Mouse (Mus musculus) olfactory bulb, adult 2 months (tissue): Measurements from ENCODE around the gene Pik3c2a. TPM values are rescaled to one million over a fixed set of nuclear protein-coding genes. Genes with fewer than 3 reads are reported as not detected.

ENCODE experiments used
- H3K27ac ChIP-seq: fragments of 200-500 bp; 2 replicates; pipeline ENCODE4 v1.5.1; 2012; ENCODE audit warnings: low read depth, low read length; ENCODE audit not compliant: insufficient read depth
- H3K4me1 ChIP-seq: fragments of 200-500 bp; 2 replicates; pipeline ENCODE4 v1.6.1; 2012; ENCODE audit warnings: low read length; ENCODE audit not compliant: control insufficient read depth, insufficient read depth
- H3K4me3 ChIP-seq: fragments of 200-500 bp; 2 replicates; pipeline ENCODE4 v1.5.1; 2012; ENCODE audit warnings: mild to moderate bottlenecking, low read depth, low read length, moderate library complexity; ENCODE audit not compliant: insufficient read depth
- CTCF ChIP-seq: fragments of 200-500 bp; IDR thresholded peaks from 2 replicates; pipeline ENCODE4 v1.5.1; 2012; ENCODE audit warnings: low read depth, mild to moderate bottlenecking, low read length, moderate library complexity; ENCODE audit not compliant: insufficient read depth
- POLR2A ChIP-seq: fragments of 200-500 bp; IDR thresholded peaks from 2 replicates; pipeline ENCODE4 v1.6.1; 2012; ENCODE audit warnings: mild to moderate bottlenecking, low read depth, low read length, moderate library complexity; ENCODE audit not compliant: insufficient read depth
- WGBS: fragments of 180-500 bp; shearing (Covaris S2); methylation state at CpG from one replicate; pipeline ENCODE4 v1.1.7; 2018; 5-methylcytosine and 5-hydroxymethylcytosine counted together
- polyA plus RNA-seq: library from polyadenylated mRNA; stranded (reverse); fragments of >200 nt; gene quantifications from 2 replicates; pipeline ENCODE4 v1.2.4, GENCODE M21; 2012; ENCODE audit warnings: low replicate concordance; ENCODE audit not compliant: missing spikeins, insufficient read depth, insufficient read length

Gene Pik3c2a
- polyA plus RNA-seq, 1 experiment = not detected

- TF ChIP-seq POLR2A = no peak
- Histone ChIP-seq H3K27ac (no peak overlapping the region), H3K4me1 (peaks cover 14% of the 10 kb centered on the region), H3K4me3 (peak overlapping the region; percentile 53)
- under 1% methylated on average over 63 of the region's 63 CpGs for WGBS
Measured at GRCm38 (mm10) chr7:116307099-116307870, 136.0 kb downstream of the Pik3c2a start.

- Histone ChIP-seq H3K27ac (no peak overlapping the region), H3K4me1 (peaks cover 14% of the 10 kb centered on the region), H3K4me3 (no peak overlapping the region)
- no peak for TF ChIP-seq POLR2A
- no peak for TF ChIP-seq CTCF
- 8% methylated on average over 5 of the region's 5 CpGs for WGBS
Measured at GRCm38 (mm10) chr7:116306601-116307000, 136.6 kb downstream of the Pik3c2a start.

GRCm38 (mm10) chr7:116301661-116302311, 141.5 kb downstream of the Pik3c2a start:
- Histone ChIP-seq H3K4me1 (no peaks in the 10 kb centered on the region; the same call in 1 of the 2 replicates), H3K4me3 (no peak overlapping the region), H3K27ac (no peak overlapping the region)
- TF ChIP-seq CTCF (no peak), POLR2A (no peak)
- 93% methylated on average over 5 of the region's 5 CpGs for WGBS

- no peaks in the 10 kb centered on the region; the same call in 1 of the 2 replicates for H3K4me1 ChIP-seq
- no peak overlapping the region for H3K27ac ChIP-seq
- H3K4me3 ChIP-seq = no peak overlapping the region
- TF ChIP-seq POLR2A (no peak), CTCF (no peak)
- 96% methylated on average over 4 of the region's 4 CpGs for WGBS
Measured at GRCm38 (mm10) chr7:116301144-116301543, 142.1 kb downstream of the Pik3c2a start.

GRCm38 (mm10) chr7:116298851-116299250, 144.4 kb downstream of the Pik3c2a start:
- Histone ChIP-seq H3K4me1 (peaks cover 3% of the 10 kb centered on the region), H3K4me3 (no peak overlapping the region), H3K27ac (no peak overlapping the region)
- TF ChIP-seq POLR2A (no peak), CTCF (no peak)
- WGBS = 69% methylated on average over 2 of the region's 2 CpGs

GRCm38 (mm10) chr7:116298389-116298788, 144.9 kb downstream of the Pik3c2a start:
- no peak for TF ChIP-seq CTCF
- no peak for TF ChIP-seq POLR2A
- Histone ChIP-seq H3K4me1 (peaks cover 3% of the 10 kb centered on the region), H3K4me3 (no peak overlapping the region), H3K27ac (no peak overlapping the region)
- whole genome bisulfite sequencing = 77% methylated on average over 10 of the region's 10 CpGs

- 62% methylated on average over 3 of the region's 3 CpGs for WGBS
- H3K4me3 ChIP-seq = no peak overlapping the region
- TF ChIP-seq POLR2A (no peak), CTCF (no peak)
Measured at GRCm38 (mm10) chr7:116294961-116295360, 148.3 kb downstream of the Pik3c2a start.

GRCm38 (mm10) chr7:116292377-116292776, 150.9 kb downstream of the Pik3c2a start:
- Histone ChIP-seq H3K27ac (no peak overlapping the region), H3K4me3 (no peak overlapping the region), H3K4me1 (peaks cover 3% of the 10 kb centered on the region; the same call in 1 of the 2 replicates)
- TF ChIP-seq CTCF (no peak), POLR2A (no peak)
- WGBS = 85% methylated on average over 5 of the region's 5 CpGs

More at GRCm38 (mm10) chr7:116294961-116295360, 148.3 kb downstream of the Pik3c2a start:
- H3K27ac ChIP-seq = no peak overlapping the region
- peaks cover 3% of the 10 kb centered on the region for H3K4me1 ChIP-seq

- no peak overlapping the region for H3K4me3 ChIP-seq
- no peak overlapping the region for H3K27ac ChIP-seq
- H3K4me1 ChIP-seq = peaks cover 3% of the 10 kb centered on the region; the same call in 1 of the 2 replicates
- 80% methylated on average over 1 of the region's 1 CpGs for WGBS
- TF ChIP-seq POLR2A (no peak), CTCF (no peak)
Measured at GRCm38 (mm10) chr7:116290559-116290958, 152.7 kb downstream of the Pik3c2a start.
